Mouse (Mus musculus) bone marrow, adult 2 months (tissue): ENCODE data around the gene Eya4.

Experiments used
- CTCF ChIP-seq: fragments of 200-500 bp; IDR thresholded peaks from 2 replicates; pipeline ENCODE4 v1.5.1; 2011; ENCODE audit warnings: low read length, control low read depth; ENCODE audit not compliant: control insufficient read depth, insufficient read depth
- POLR2A ChIP-seq: fragments of 200-500 bp; IDR thresholded peaks from 2 replicates; pipeline ENCODE4 v1.6.1; 2011; ENCODE audit warnings: low read depth, mild to moderate bottlenecking, control low read depth, low read length, borderline replicate concordance; ENCODE audit not compliant: control insufficient read depth

DNA sequence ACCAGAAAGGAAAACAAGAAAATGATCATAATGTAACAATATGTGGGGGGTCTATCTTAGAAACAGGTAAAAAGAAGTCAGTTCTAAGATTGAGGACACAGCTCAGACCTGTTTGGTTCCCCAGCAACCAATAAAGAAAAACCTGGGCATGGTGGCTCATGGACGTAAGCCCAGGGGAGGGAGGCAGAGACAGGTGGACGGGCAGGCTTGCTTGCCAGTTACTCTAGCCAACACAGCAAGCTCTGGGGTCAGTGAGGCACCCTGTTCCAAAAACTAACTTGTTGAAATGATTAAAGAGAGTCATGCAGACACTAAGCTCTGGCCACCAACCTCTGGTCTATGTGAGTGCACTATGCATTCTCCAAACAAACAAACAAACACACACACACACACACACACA lies 139.2 kb downstream of the Eya4 start:
- TF ChIP-seq CTCF (no peak), POLR2A (no peak)
